Mouse (Mus musculus): ENCODE data around the gene Pde4c.

GRCm38 (mm10) chr8:70752000-70752764 lies 28.7 kb downstream of the Pde4c start:
- TF ChIP-seq CTCF (IDR thresholded peaks at IDR 0.05; ENCODE audit: borderline replicate concordance, extremely low read depth, insufficient read depth, insufficient read length) (peak; percentile 74; the same call in 1 of the 2 replicates), POLR2A (IDR thresholded peaks at IDR 0.05; ENCODE audit: borderline replicate concordance, extremely low read depth, insufficient read depth, insufficient read length, poor library complexity, severe bottlenecking) (no peak)

Measured in brain, embryonic 14.5 days (tissue).